In the genomic region with DNA sequence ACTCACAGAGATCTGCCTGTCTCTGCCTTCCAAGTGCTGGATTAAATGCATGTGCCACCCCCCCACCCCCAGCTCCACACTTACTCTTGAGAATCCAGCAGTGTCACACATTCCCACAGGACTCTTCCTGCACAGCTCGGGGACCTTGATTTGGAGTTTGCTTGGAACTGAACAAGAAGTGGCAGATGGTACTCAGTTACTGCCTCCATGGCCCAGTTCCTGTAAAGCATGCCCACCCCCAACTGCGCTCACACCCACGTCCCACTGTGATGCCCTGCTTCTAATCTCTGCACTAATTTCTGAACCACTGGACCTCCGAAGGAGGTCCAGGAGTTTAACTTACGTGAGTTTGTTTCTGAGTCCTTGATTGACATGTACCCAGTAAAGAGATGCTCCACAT, we compare ENCODE assay signal across 19 mouse cellular contexts. TPM values are rescaled to one million over a fixed set of nuclear protein-coding genes. Genes with fewer than 3 reads are reported as not detected.
"Had no signal": no experiment of that assay in that cellular context is flagged by ENCODE, and none has a peak within 500 bp of the region (broad histone marks: within the 10 kb centered on the region; RNA-seq: fewer than 3 reads in every experiment).

No protein-coding gene starts in this region.

- H3K27ac ChIP-seq: midbrain, embryonic 10.5 days; midbrain, embryonic 12.5 days; neural tube, embryonic 13.5 days; neural tube, embryonic 15.5 days had no signal

- H3K4me3 ChIP-seq: midbrain, embryonic 10.5 days; midbrain, embryonic 12.5 days; myocyte; neural tube, embryonic 13.5 days; neural tube, embryonic 15.5 days had no signal

- ATAC-seq: midbrain, embryonic 16.5 days had no signal

- DNase-seq: lung, embryonic 14.5 days; lung, postnatal 10 days; lung, postnatal 4 days; midbrain, embryonic 14.5 days; retina, postnatal 1 day; right cerebral cortex, adult 18-20 months; right cerebral cortex, postnatal 25 days; right cerebral cortex, postnatal 4 days; spleen, adult 18-20 months; thymus, adult 18-20 months; thymus, postnatal 14 days; thymus, postnatal 36 days had no signal

RNA-seq across cellular contexts. Expression of gene Pgbd5, which starts 57.4 kb away (rescaled TPM):
- total RNA-seq: megakaryocyte-erythroid progenitor cell, adult 5-6 weeks had no signal
